Mouse (Mus musculus): ENCODE measurements around the gene Ndc1. TPM values are rescaled to one million over a fixed set of nuclear protein-coding genes. Genes with fewer than 3 reads are reported as not detected.

Gene Ndc1
- polyA plus RNA-seq, 2 experiments, result 9.6 to 17.2 TPM

DNA sequence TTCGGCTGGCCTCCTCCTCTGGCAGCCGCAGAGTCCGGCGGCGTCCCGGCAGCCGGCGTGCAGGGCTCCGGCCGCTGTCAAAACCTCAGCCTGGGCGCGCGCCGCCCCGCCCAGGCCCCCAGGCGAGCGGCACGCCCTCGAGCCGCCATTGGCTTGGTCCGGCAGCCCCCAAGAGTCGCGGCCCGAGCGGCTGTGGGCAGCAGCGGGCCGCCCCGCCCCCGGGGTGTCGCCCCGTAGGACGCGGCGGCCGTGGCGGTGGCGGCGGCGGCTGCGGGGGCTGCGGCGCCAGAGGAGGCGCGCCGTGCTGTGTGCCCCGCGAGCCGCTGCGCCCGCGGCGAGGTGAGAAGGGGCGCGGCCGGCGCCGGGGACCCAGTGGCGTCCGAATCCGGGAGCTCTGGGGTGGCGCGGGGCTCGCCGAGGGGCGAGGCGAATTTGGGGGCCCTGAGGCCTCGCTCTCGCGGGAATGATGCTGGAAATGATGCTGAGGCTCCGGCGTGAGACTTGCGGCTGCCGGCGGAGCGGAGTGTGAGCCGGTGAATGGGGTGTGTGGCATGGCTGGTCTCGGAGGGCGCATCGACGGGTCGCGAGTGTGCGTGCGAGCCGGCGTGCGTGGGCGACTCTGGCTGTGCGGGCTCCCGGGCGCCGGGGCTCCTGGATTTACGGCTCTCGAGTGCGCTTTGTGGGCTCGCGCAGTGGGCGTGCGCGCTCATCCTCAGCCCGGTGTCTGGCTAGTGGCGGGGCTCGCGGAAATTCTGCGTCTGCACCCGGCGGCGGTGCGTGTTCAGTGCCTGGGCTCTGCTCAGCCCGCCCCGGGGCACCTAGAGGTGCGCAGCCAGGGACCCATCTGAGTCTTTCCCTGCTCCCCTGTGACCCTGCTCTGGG, 67.0 kb downstream of the Ndc1 start, which contains the start of gene Glis1:
Glis1 (plus strand) TSS at position 236 of the 882 bp plus-strand sequence.
- H3K4me3 ChIP-seq (ENCODE audit: insufficient read depth in 1 of 2, low read depth in 2 of 2, low read length in 2 of 2), result peak within 1 kb of the TSS; percentile 38 to 57
- TF ChIP-seq CTCF (IDR thresholded peaks at IDR 0.05; ENCODE audit: low read depth) (no peak), EP300 (IDR thresholded peaks at IDR 0.05; ENCODE audit: low read depth) (no peak)
- ATAC-seq (ENCODE audit: insufficient read depth), result peak; percentile 71
- no peak within 1 kb of the TSS for H3K9ac ChIP-seq (replicated peaks)
- H3K27ac ChIP-seq, result no peak within 1 kb of the TSS
- no peaks in the 10 kb centered on the region for H3K9me3 ChIP-seq (ENCODE audit: control insufficient read depth, low read length)
- H3K4me2 ChIP-seq (ENCODE audit: low read depth), result peak within 1 kb of the TSS; percentile 69
- under 1% methylated on average over 106 of the region's 112 CpGs for WGBS (ENCODE audit: insufficient replicate concordance)
- no peaks in the 10 kb centered on the region for H3K4me1 ChIP-seq (replicated peaks; ENCODE audit: control insufficient read depth in 2 of 2, insufficient read depth in 2 of 2, low read length in 1 of 2)
- H3K36me3 ChIP-seq (replicated peaks; ENCODE audit: control insufficient read depth, insufficient read depth, low read depth), result no peaks in the 10 kb centered on the region
- DNase-seq (ENCODE audit: low read depth in 3 of 3, low spot score in 3 of 3), result no peak
- peaks cover 59% of the 10 kb centered on the region for H3K27me3 ChIP-seq (ENCODE audit: control insufficient read depth, insufficient read depth, low read length)

DNA sequence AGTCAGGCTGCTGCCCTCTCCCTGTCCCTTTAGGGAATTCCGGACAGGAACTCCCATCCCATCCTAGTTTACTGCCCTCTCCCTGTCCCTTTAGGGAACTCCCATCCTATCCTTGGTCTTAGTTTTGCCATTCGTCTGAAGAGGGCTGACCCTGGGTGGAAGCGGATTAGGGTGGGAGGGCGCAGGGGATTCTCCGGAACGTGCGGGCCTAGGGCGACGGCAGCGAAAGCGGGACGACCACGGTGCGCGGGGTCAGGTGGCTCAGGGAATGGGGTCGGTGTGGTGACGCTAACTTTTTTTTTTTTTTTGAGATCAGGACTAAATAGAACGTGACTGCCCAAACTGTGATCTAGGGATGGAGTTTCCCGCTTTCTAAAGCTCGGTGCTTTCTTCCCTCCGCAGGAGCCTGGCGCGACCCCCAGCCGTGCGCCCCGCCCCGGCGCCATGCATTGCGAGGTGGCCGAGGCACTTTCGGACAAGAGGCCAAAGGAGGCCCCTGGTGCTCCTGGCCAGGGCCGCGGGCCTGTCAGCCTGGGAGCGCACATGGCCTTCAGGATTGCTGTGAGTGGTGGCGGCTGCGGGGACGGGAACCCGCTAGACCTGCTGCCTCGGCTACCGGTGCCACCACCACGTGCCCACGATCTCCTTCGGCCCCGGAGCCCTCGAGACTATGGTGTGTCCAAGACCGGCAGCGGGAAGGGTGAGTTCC, 67.8 kb downstream of the Ndc1 start:
- H3K4me3 ChIP-seq (ENCODE audit: insufficient read depth in 1 of 2, low read depth in 2 of 2, low read length in 2 of 2), result peak overlapping the region in 1 of 2 experiments; percentile 57; a peak in 3 of 4 replicates
- no peak overlapping the region for H3K27ac ChIP-seq
- TF ChIP-seq CTCF (IDR thresholded peaks at IDR 0.05; ENCODE audit: low read depth) (no peak), EP300 (IDR thresholded peaks at IDR 0.05; ENCODE audit: low read depth) (no peak)
- peak overlapping the region; percentile 69 for H3K4me2 ChIP-seq (ENCODE audit: low read depth)
- DNase-seq (ENCODE audit: low read depth in 3 of 3, low spot score in 3 of 3) (no peak), ATAC-seq (ENCODE audit: insufficient read depth) (no peak)
- H3K9ac ChIP-seq (replicated peaks), result no peak overlapping the region
- no peaks in the 10 kb centered on the region for H3K36me3 ChIP-seq (replicated peaks; ENCODE audit: control insufficient read depth, insufficient read depth, low read depth)
- H3K4me1 ChIP-seq (replicated peaks; ENCODE audit: control insufficient read depth in 2 of 2, insufficient read depth in 2 of 2, low read length in 1 of 2), result no peaks in the 10 kb centered on the region
- H3K27me3 ChIP-seq (ENCODE audit: control insufficient read depth, insufficient read depth, low read length), result peaks cover 62% of the 10 kb centered on the region
- 3% methylated on average over 47 of the region's 47 CpGs for whole genome bisulfite sequencing (ENCODE audit: insufficient replicate concordance)
- H3K9me3 ChIP-seq (ENCODE audit: control insufficient read depth, low read length), result no peaks in the 10 kb centered on the region

DNA sequence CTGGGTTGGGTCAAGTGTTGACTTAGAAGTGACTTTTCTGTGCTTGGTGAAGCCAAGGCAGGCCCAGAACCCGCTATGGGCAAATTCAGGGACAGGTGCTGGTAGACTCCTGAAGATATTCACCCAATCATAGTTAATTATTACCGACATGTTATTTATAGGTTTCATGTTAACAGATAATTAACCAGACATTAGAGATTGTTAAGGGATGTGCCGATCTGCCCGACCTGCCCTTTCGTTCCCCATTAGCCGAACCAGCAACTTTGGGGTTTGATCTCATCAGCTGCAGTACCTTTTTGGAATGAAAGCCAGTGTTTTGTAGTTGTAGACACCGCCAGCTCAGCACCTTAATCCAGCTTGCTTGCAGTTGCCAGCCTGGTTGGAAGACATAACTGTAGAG, 68.9 kb downstream of the Ndc1 start:
- ATAC-seq (ENCODE audit: insufficient read depth), result no peak
- Histone ChIP-seq H3K36me3 (replicated peaks; ENCODE audit: control insufficient read depth, insufficient read depth, low read depth) (no peaks in the 10 kb centered on the region), H3K4me1 (replicated peaks; ENCODE audit: control insufficient read depth in 2 of 2, insufficient read depth in 2 of 2, low read length in 1 of 2) (peaks cover 0 to 6% of the 10 kb centered on the region in 2 experiments; a peak in 2 of 4 replicates), H3K27me3 (ENCODE audit: control insufficient read depth, insufficient read depth, low read length) (peaks cover 62% of the 10 kb centered on the region), H3K4me2 (ENCODE audit: low read depth) (no peak overlapping the region), H3K27ac (no peak overlapping the region), H3K4me3 (ENCODE audit: insufficient read depth in 1 of 2, low read depth in 2 of 2, low read length in 2 of 2) (no peak overlapping the region), H3K9me3 (ENCODE audit: control insufficient read depth, low read length) (no peaks in the 10 kb centered on the region), H3K9ac (replicated peaks) (no peak overlapping the region)
- TF ChIP-seq CTCF (IDR thresholded peaks at IDR 0.05; ENCODE audit: low read depth), result no peak
- no peak for TF ChIP-seq EP300 (IDR thresholded peaks at IDR 0.05; ENCODE audit: low read depth)
- no peak for DNase-seq (ENCODE audit: low read depth in 3 of 3, low spot score in 3 of 3)
- WGBS (ENCODE audit: insufficient replicate concordance), result 76% methylated on average over 7 of the region's 7 CpGs

DNA sequence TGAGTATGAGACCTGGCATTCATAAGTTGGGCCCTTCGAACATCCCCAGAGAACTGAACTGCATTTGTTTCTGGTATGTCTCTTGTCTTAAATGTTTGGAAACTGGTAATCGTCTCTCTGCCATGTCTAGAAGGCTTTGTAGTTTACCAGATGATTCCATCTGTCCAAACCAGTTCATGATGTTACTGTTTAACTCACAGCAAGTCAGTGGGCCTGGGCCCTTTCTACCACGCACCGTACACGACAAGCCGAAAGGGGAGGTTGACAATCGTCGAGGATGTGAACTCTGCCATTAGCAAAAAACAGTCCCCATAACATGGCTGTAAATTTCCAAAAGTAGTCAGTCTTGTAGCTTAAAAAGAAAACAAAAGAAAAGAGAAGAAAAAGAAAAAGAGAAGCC, 71.2 kb downstream of the Ndc1 start:
- Histone ChIP-seq H3K4me1 (replicated peaks; ENCODE audit: control insufficient read depth in 2 of 2, insufficient read depth in 2 of 2, low read length in 1 of 2) (peaks cover 0 to 7% of the 10 kb centered on the region in 2 experiments; a peak in 2 of 4 replicates), H3K9me3 (ENCODE audit: control insufficient read depth, low read length) (no peaks in the 10 kb centered on the region), H3K4me3 (ENCODE audit: insufficient read depth in 1 of 2, low read depth in 2 of 2, low read length in 2 of 2) (no peak overlapping the region), H3K27ac (no peak overlapping the region), H3K36me3 (replicated peaks; ENCODE audit: control insufficient read depth, insufficient read depth, low read depth) (no peaks in the 10 kb centered on the region), H3K27me3 (ENCODE audit: control insufficient read depth, insufficient read depth, low read length) (peaks cover 49% of the 10 kb centered on the region), H3K4me2 (ENCODE audit: low read depth) (no peak overlapping the region), H3K9ac (replicated peaks) (no peak overlapping the region)
- DNase-seq (ENCODE audit: low read depth in 3 of 3, low spot score in 3 of 3) (no peak), ATAC-seq (ENCODE audit: insufficient read depth) (no peak)
- WGBS (ENCODE audit: insufficient replicate concordance), result 79% methylated on average over 8 of the region's 8 CpGs
- TF ChIP-seq EP300 (IDR thresholded peaks at IDR 0.05; ENCODE audit: low read depth) (no peak), CTCF (IDR thresholded peaks at IDR 0.05; ENCODE audit: low read depth) (no peak)

DNA sequence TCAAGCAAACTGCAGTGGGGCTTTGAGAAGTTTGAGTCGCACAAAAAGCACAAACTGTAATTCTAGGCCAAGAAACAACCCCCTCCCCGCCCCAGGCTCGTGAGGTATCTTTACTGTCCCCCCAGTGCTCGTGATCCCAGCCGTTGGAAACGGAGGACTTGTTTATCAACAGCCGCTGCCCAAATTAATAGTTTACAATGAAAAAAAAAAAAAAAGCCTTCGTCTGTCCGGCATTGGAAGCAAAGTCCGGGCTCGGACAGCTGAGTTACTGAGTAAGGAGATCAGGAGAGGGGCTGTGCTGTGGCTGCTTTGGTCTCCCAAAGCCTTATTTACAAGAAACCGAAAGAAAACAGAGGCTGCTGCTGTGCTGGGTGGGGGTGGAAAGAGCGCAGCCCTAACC, 72.7 kb downstream of the Ndc1 start:
- Histone ChIP-seq H3K27ac (no peak overlapping the region), H3K36me3 (replicated peaks; ENCODE audit: control insufficient read depth, insufficient read depth, low read depth) (no peaks in the 10 kb centered on the region), H3K4me1 (replicated peaks; ENCODE audit: control insufficient read depth in 2 of 2, insufficient read depth in 2 of 2, low read length in 1 of 2) (peaks cover 0 to 7% of the 10 kb centered on the region in 2 experiments; a peak in 2 of 4 replicates), H3K9me3 (ENCODE audit: control insufficient read depth, low read length) (no peaks in the 10 kb centered on the region), H3K27me3 (ENCODE audit: control insufficient read depth, insufficient read depth, low read length) (peaks cover 36% of the 10 kb centered on the region), H3K4me3 (ENCODE audit: insufficient read depth in 1 of 2, low read depth in 2 of 2, low read length in 2 of 2) (peak overlapping the region; percentile 25 to 39), H3K9ac (replicated peaks) (peak overlapping the region; percentile 27), H3K4me2 (ENCODE audit: low read depth) (peak overlapping the region; percentile 51)
- no peak for ATAC-seq (ENCODE audit: insufficient read depth)
- DNase-seq (ENCODE audit: low read depth in 3 of 3, low spot score in 3 of 3), result no peak
- TF ChIP-seq CTCF (IDR thresholded peaks at IDR 0.05; ENCODE audit: low read depth) (no peak), EP300 (IDR thresholded peaks at IDR 0.05; ENCODE audit: low read depth) (no peak)
- 16% methylated on average over 13 of the region's 13 CpGs for WGBS (ENCODE audit: insufficient replicate concordance)

Data from liver, embryonic 14.5 days (tissue).